Mouse (Mus musculus) intestine, postnatal 0 days (tissue): ENCODE data around the gene Fosl1. TPM values are rescaled to one million over a fixed set of nuclear protein-coding genes. Genes with fewer than 3 reads are reported as not detected.

Source experiments
- ATAC-seq: fragments of 200-750 bp; cut with Nextera tagmentation; 2 replicates; pipeline ENCODE4 v1.8.0; 2017; ENCODE audit warnings: mild to moderate bottlenecking, moderate TSS enrichment, moderate library complexity
- H3K27ac ChIP-seq: fragments of 300-500 bp; sonication (generic); 2 replicates; pipeline ENCODE4 v1.5.1; 2014; ENCODE audit warnings: mild to moderate bottlenecking, low read depth, low read length, moderate library complexity
- H3K27me3 ChIP-seq: fragments of 300-500 bp; sonication (generic); replicated peaks from 2 replicates; pipeline ENCODE4 v1.6.1; 2014; ENCODE audit warnings: low read length, mixed read lengths; ENCODE audit not compliant: control insufficient read depth, insufficient read depth
- H3K36me3 ChIP-seq: fragments of 300-500 bp; sonication (generic); 2 replicates; pipeline ENCODE4 v1.6.1; 2014; ENCODE audit warnings: mild to moderate bottlenecking, moderate library complexity; ENCODE audit not compliant: control insufficient read depth, insufficient read depth
- H3K4me1 ChIP-seq: fragments of 300-500 bp; sonication (generic); replicated peaks from 2 replicates; pipeline ENCODE4 v1.6.1; 2014; ENCODE audit warnings: antibody characterized with exemption, low read length, mixed read lengths; ENCODE audit not compliant: control insufficient read depth, insufficient read depth
- H3K4me2 ChIP-seq: fragments of 300-500 bp; sonication (generic); replicated peaks from 2 replicates; pipeline ENCODE4 v1.6.1; 2014; ENCODE audit warnings: low read depth, mild to moderate bottlenecking, moderate library complexity
- H3K4me3 ChIP-seq: fragments of 300-500 bp; sonication (generic); 2 replicates; pipeline ENCODE4 v1.5.1; 2014; ENCODE audit warnings: low read depth, low read length
- H3K9ac ChIP-seq: fragments of 300-500 bp; sonication (generic); 2 replicates; pipeline ENCODE4 v1.6.1; 2014; ENCODE audit warnings: mild to moderate bottlenecking, low read depth, low read length
- H3K9me3 ChIP-seq: fragments of 300-500 bp; sonication (generic); 2 replicates; pipeline ENCODE4 v1.6.1; 2016; ENCODE audit warnings: mixed run types; ENCODE audit not compliant: control insufficient read depth
- CTCF ChIP-seq: sonication (generic); IDR thresholded peaks from 2 replicates; pipeline ENCODE4 v1.5.1; 2016; ENCODE audit warnings: low read depth, mild to moderate bottlenecking, control low read depth, antibody characterized with exemption, moderate library complexity
- WGBS: fragments of 180-500 bp; shearing (Covaris S2); extraction: QIAGEN DNeasy Blood & Tissue Kit; methylation state at CpG from one replicate; pipeline ENCODE4 v1.1.7; 2014; 5-methylcytosine and 5-hydroxymethylcytosine counted together
- polyA plus RNA-seq: library from polyadenylated mRNA; unstranded; fragments of >200 nt; fragmentation: Nextera tagmentation; extraction: Ambion mirVana; gene quantifications from 2 replicates; pipeline ENCODE4 v1.2.1, GENCODE M21; 2015

Gene Fosl1
- polyA plus RNA-seq, 1 experiment from 2014 or later = not detected

DNA sequence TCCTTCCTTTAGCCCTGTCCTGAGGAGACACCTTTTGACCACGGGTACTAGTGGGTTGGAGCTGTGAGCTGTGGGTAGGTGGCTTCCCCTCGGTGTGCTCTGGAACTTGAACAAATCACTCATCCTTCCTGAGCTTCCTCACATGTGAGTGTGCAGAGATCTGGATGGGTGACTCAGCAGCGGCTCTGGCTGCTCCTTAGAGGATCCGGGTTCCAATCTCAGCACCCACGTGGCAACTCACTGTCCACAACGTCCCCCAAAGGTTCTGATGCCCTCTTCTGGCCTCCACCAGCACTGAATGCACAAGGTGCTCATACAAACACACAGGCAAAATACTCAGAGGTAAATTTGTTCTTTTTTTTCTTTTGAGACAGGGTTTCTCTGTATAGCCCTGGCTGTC, 4.4 kb downstream of the Fosl1 start:
- no peak overlapping the region for H3K4me3 ChIP-seq
- peak; percentile 16; the same call in 1 of the 2 replicates for TF ChIP-seq CTCF
- no peak for ATAC-seq

DNA sequence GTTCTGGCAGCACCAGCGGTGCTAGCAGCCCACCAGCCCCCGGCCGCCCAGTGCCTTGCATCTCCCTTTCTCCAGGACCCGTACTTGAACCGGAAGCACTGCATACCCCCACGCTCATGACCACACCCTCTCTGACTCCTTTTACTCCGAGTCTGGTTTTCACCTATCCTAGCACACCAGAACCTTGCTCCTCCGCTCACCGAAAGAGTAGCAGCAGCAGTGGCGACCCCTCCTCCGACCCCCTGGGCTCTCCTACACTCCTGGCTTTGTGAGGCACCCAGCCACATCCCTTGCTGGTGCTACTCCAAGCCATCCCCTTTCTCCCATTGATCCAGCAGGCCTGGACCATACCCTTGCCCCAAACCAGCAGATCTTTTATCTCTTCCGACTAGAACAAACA, 7.7 kb downstream of the Fosl1 start:
- Histone ChIP-seq H3K4me3 (peak overlapping the region; percentile 74), H3K4me1 (peaks cover 2% of the 10 kb centered on the region; the same call in 1 of the 2 replicates), H3K4me2 (peak overlapping the region; percentile 98; the same call in 1 of the 2 replicates), H3K9me3 (no peaks in the 10 kb centered on the region), H3K27ac (no peak overlapping the region), H3K9ac (peak overlapping the region; percentile 13; the same call in 1 of the 2 replicates), H3K27me3 (0 out of 2 replicates have a peak, but pooled peaks cover 5% of the 10 kb centered on the region), H3K36me3 (peaks cover 6% of the 10 kb centered on the region; the same call in 1 of the 2 replicates)
- ATAC-seq = no peak
- 82% methylated on average over 12 of the region's 12 CpGs for WGBS
- TF ChIP-seq CTCF = no peak

More for the DNA sequence above, 4.4 kb downstream of the Fosl1 start:
- Histone ChIP-seq H3K4me1 (peaks cover 6% of the 10 kb centered on the region; the same call in 1 of the 2 replicates), H3K27ac (peak overlapping the region; percentile 35; the same call in 1 of the 2 replicates), H3K4me2 (no peak overlapping the region), H3K9me3 (no peaks in the 10 kb centered on the region), H3K36me3 (peaks cover 6% of the 10 kb centered on the region; the same call in 1 of the 2 replicates), H3K27me3 (peaks cover 29% of the 10 kb centered on the region), H3K9ac (no peak overlapping the region)
- 81% methylated on average over 6 of the region's 6 CpGs for WGBS

DNA sequence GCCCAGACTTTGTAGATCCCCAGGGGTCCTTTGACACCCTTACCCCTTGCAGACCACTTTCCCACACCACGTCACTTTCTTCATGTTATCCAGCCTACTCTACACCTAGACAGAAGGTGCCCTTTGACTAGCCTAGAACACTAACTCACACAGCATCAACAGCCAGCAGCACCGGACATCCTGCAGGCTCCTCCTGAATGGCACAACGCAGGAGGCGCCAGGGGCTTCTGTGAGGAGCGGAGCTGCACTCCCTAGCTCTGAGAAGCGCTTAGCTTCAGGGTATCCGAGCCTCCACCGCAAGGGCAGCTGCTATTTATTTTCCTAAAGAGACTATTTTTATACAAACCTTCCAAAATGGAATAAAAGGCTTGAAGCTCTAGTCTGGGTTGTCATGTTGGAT, 8.2 kb downstream of the Fosl1 start:
- no peak for TF ChIP-seq CTCF
- Histone ChIP-seq H3K4me3 (peak overlapping the region; percentile 74), H3K27ac (no peak overlapping the region), H3K27me3 (no peaks in the 10 kb centered on the region), H3K36me3 (peaks cover 6% of the 10 kb centered on the region; the same call in 1 of the 2 replicates), H3K4me1 (peaks cover 4% of the 10 kb centered on the region; the same call in 1 of the 2 replicates), H3K4me2 (peak overlapping the region; percentile 98), H3K9ac (no peak overlapping the region), H3K9me3 (no peaks in the 10 kb centered on the region)
- ATAC-seq = no peak
- WGBS = 65% methylated on average over 8 of the region's 8 CpGs

DNA sequence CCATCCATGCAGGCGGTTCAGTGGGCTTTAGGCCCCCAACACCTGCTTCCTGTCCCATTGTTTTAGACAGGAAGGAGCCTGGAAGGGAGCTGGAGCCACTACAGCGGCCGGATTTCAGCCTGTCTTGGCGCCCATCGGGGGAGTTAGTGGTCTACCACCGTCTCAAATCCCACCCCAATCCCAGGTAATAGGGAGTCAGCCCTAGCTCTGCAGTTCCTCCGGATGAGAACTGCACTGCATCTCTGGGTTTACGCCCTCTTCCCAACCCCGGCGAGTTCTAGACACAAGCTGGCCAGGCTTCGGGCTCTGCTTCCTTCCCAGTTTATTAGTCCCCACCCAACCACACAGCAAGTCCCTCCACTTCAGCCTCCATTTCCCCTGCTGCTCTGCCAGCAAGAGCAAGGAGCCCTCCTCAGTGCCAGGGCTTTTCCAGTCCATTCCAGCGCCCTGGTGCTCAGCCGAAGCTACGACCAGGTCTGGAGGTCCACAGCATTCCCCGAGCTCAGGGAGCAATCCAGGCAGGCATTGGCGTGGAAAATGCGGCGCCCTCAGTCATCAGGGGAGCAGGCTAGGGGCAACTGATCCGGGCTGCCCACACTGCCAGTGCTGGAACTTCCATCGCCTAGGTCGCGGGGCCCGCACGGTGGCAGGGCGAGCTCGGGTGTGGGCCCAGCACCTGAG, 9.0 kb downstream of the Fosl1 start:
- peak overlapping the region; percentile 84 for H3K27ac ChIP-seq
- no peaks in the 10 kb centered on the region for H3K9me3 ChIP-seq
- H3K27me3 ChIP-seq = no peaks in the 10 kb centered on the region
- ATAC-seq = no peak
- H3K4me3 ChIP-seq = peak overlapping the region; percentile 74
- H3K4me1 ChIP-seq = peaks cover 4% of the 10 kb centered on the region; the same call in 1 of the 2 replicates
- H3K4me2 ChIP-seq = peak overlapping the region; percentile 98
- no peak for TF ChIP-seq CTCF
- 6% methylated on average over 23 of the region's 26 CpGs for WGBS
- peaks cover 6% of the 10 kb centered on the region; the same call in 1 of the 2 replicates for H3K36me3 ChIP-seq
- peak overlapping the region; percentile 76 for H3K9ac ChIP-seq

DNA sequence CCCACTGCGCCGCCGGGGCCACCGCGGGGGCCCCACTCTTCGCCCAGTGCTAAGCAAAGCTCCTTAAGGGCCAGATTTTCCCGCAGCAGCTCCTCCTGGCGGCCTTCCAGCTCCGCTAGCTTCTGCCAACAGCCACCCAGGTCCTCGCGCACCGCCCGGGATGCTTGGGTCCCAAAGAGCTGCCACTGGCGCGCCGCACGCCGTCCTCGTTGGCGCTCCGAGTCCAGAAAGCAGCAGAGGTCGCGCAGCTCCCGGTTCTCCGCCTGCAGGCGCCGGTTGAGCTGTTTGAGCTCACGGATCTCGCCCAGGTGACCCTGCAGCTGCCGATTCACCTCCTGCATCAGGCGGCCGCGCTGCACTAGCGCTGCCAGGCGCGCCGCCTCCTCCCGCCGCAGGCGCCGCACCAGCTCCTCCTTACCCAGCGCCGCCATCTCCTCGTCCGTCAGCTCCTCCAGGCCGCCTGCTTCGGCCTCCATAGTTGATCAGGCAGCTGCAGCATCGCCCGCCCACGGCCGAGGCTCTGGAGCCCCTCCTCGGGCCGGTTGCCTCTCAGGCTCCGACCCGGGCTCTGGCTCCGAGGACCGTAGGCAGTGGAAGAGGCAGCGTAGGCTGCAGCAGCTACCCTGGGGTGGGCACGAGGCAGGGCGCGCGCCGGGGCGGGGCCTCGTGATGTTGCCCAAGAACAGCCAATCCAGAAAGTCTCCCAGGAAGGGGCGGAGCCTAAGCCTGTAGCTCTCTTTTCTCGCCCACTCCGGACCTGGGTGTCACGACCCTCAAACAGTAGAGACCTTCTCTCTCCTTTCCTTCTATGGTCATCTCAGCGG, 9.8 kb downstream of the Fosl1 start:
- Histone ChIP-seq H3K4me3 (peak overlapping the region; percentile 74), H3K27me3 (no peaks in the 10 kb centered on the region), H3K27ac (peak overlapping the region; percentile 84), H3K4me1 (peaks cover 4% of the 10 kb centered on the region; the same call in 1 of the 2 replicates), H3K4me2 (peak overlapping the region; percentile 98), H3K9ac (peak overlapping the region; percentile 76), H3K36me3 (peaks cover 6% of the 10 kb centered on the region; the same call in 1 of the 2 replicates), H3K9me3 (no peaks in the 10 kb centered on the region)
- under 1% methylated on average over 67 of the region's 70 CpGs for WGBS
- peak; percentile 74 for ATAC-seq
- TF ChIP-seq CTCF = peak; percentile 54
